Mouse (Mus musculus): ENCODE data around the gene Mt2. TPM values are rescaled to one million over a fixed set of nuclear protein-coding genes. Genes with fewer than 3 reads are reported as not detected.

Gene Mt2
- total and polyA plus RNA-seq, 3 experiments = 4.3 to 212 (median 54.4) TPM

DNA sequence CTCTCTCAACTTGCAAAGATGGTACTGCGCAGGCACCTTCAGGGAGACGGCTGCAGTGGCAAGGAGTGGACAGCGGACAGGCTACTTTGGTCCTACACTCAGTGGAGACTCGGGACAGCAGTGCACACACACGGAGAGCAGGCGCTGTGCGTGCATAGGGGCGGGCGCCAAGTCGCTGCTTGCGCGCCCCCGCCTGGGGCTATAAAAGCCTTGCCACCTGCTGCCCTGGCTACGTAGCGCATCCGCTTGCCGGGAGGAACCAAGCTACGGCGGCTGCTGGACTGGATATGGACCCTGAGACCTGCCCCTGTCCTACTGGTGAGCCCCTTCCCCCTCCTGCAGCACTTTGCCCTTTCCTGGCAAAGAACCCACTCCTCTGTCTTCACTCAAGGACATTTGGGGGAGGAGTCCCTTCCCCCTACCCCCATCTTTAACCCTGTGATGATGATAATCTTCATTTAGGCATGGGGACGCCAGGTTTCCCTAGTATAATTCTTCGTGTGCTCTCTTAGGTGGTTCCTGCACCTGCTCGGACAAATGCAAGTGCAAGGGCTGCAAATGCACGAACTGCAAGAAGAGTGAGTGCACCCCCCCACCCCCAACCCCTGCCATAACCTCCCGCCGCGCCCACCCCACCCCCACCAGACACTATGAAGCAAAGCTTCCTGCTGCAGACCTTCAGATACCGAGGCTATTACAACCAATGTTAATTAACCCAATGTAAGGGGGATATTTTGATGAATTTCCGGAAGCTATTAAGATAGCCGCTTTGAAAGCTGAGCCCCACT is 19.8 kb upstream of the Mt2 start, which contains the start of gene Mt3:
Mt3 (plus strand) TSS at position 95 of the 788 bp plus-strand sequence.
- in situ Hi-C loops (cut with MboI; ENCODE audit: low pct_ligation_motif_present, low pct_unique_long_range_greater_than_20kb, low sequenced_read_pairs) = no loop called here
- dilution Hi-C loops (cut with MboI; ENCODE audit: extremely low pct_ligation_motif_present, extremely low pct_unique_long_range_greater_than_20kb, low sequenced_read_pairs) = no loop called here
- peak within 1 kb of the TSS; percentile 83 for H3K4me2 ChIP-seq (ENCODE audit: insufficient read depth, low read depth, poor library complexity, severe bottlenecking)
- no peaks in the 10 kb centered on the region for H3K27me3 ChIP-seq (replicated peaks)
- TF ChIP-seq USF1 (IDR thresholded peaks at IDR 0.05; ENCODE audit: low read depth, low read length) (no peak), MXI1 (IDR thresholded peaks at IDR 0.05; ENCODE audit: low read depth, low read length) (no peak), USF2 (conservative IDR thresholded peaks at IDR 0.05; ENCODE audit: low read depth, low read length) (no peak), MAFK (IDR thresholded peaks at IDR 0.05; ENCODE audit: insufficient replicate concordance, low read length) (no peak), CHD2 (IDR thresholded peaks at IDR 0.05; ENCODE audit: low read length) (no peak), ETS1 (conservative IDR thresholded peaks at IDR 0.05; ENCODE audit: low read depth, low read length) (no peak), HCFC1 (IDR thresholded peaks at IDR 0.05; ENCODE audit: low read depth, low read length) (no peak), JUND (conservative IDR thresholded peaks at IDR 0.05; ENCODE audit: low read depth, low read length) (no peak), CTCF (conservative IDR thresholded peaks at IDR 0.05 in 1 of 2, IDR thresholded peaks at IDR 0.05 in 1 of 2; ENCODE audit: low read depth in 2 of 2, low read length in 2 of 2) (peak in 1 of 2 experiments; percentile 70; a peak in 2 of 4 replicates), RCOR1 (conservative IDR thresholded peaks at IDR 0.05; ENCODE audit: low read depth, low read length) (no peak), TBP (conservative IDR thresholded peaks at IDR 0.05; ENCODE audit: low read depth, low read length) (peak; percentile 82), ZC3H11A (IDR thresholded peaks at IDR 0.05; ENCODE audit: low read depth, low read length) (no peak), ZMIZ1 (IDR thresholded peaks at IDR 0.05; ENCODE audit: low read depth, low read length) (no peak), UBTF (IDR thresholded peaks at IDR 0.05; ENCODE audit: low read depth, low read length) (no peak), IRF4 (IDR thresholded peaks at IDR 0.05; ENCODE audit: low read depth, low read length) (no peak; the same call in 1 of the 2 replicates), NRF1 (IDR thresholded peaks at IDR 0.05; ENCODE audit: low read depth, low read length) (peak; percentile 70), NELFE (IDR thresholded peaks at IDR 0.05; ENCODE audit: low read depth, low read length) (peak; percentile 46; the same call in 1 of the 2 replicates), GABPA (IDR thresholded peaks at IDR 0.05; ENCODE audit: insufficient replicate concordance, low read depth, low read length) (no peak), RAD21 (IDR thresholded peaks at IDR 0.05; ENCODE audit: low read depth, low read length) (peak; percentile 50), KAT2A (IDR thresholded peaks at IDR 0.05; ENCODE audit: insufficient replicate concordance, low read length) (no peak), MEF2A (IDR thresholded peaks at IDR 0.05; ENCODE audit: borderline replicate concordance, low read depth, low read length) (no peak), EP300 (IDR thresholded peaks at IDR 0.05; ENCODE audit: low read length) (no peak), JUN (IDR thresholded peaks at IDR 0.05; ENCODE audit: insufficient read depth, low read depth, low read length) (no peak), PAX5 (IDR thresholded peaks at IDR 0.05; ENCODE audit: low read length) (no peak), ELF1 (IDR thresholded peaks at IDR 0.05; ENCODE audit: low read depth, low read length) (no peak), BHLHE40 (IDR thresholded peaks at IDR 0.05; ENCODE audit: low read depth, low read length) (0 out of 2 replicates have a peak, but pooled peaks have one; percentile 36), POLR2A (IDR thresholded peaks at IDR 0.05; ENCODE audit: low read depth, low read length) (peak; percentile 77), E2F4 (IDR thresholded peaks at IDR 0.05; ENCODE audit: insufficient replicate concordance, low read depth, low read length) (no peak), ZKSCAN1 (IDR thresholded peaks at IDR 0.05; ENCODE audit: borderline replicate concordance, low read depth, low read length) (no peak), ZNF384 (IDR thresholded peaks at IDR 0.05; ENCODE audit: low read depth, low read length) (no peak), SMC3 (IDR thresholded peaks at IDR 0.05; ENCODE audit: low read depth, low read length) (peak; percentile 35; the same call in 1 of the 2 replicates), TCF12 (IDR thresholded peaks at IDR 0.05; ENCODE audit: low read depth, low read length) (peak; percentile 39; the same call in 1 of the 2 replicates), CHD1 (IDR thresholded peaks at IDR 0.05; ENCODE audit: low read depth, low read length) (no peak)
- H3K79me2 ChIP-seq (replicated peaks; ENCODE audit: control insufficient read depth, extremely low read depth, insufficient read depth, poor library complexity, severe bottlenecking) = no peaks in the 10 kb centered on the region
- DNase-seq (ENCODE audit: extremely low read depth) = no peak
- H3K27ac ChIP-seq (ENCODE audit: insufficient read depth, low read depth) = peak within 1 kb of the TSS; percentile 79
- peak within 1 kb of the TSS; percentile 18; the same call in 1 of the 2 replicates for H3K9ac ChIP-seq (ENCODE audit: insufficient read depth, low read depth)
- H3K9me3 ChIP-seq (replicated peaks; ENCODE audit: low read length) = no peaks in the 10 kb centered on the region
- H3K36me3 ChIP-seq (replicated peaks in 1 of 2; ENCODE audit: control insufficient read depth in 1 of 2, insufficient read depth in 1 of 2, low read length in 1 of 2) = no peaks in the 10 kb centered on the region
- H3K4me3 ChIP-seq (replicated peaks in 1 of 3; ENCODE audit: low read depth in 2 of 3, low read length in 2 of 3, poor library complexity in 1 of 3) = peak within 1 kb of the TSS in 2 of 3 experiments; percentile 37 to 58
- peaks cover 15% of the 10 kb centered on the region in 2 experiments for H3K4me1 ChIP-seq (ENCODE audit: control insufficient read depth in 1 of 2, insufficient read depth in 2 of 2)
